In the genomic region with DNA sequence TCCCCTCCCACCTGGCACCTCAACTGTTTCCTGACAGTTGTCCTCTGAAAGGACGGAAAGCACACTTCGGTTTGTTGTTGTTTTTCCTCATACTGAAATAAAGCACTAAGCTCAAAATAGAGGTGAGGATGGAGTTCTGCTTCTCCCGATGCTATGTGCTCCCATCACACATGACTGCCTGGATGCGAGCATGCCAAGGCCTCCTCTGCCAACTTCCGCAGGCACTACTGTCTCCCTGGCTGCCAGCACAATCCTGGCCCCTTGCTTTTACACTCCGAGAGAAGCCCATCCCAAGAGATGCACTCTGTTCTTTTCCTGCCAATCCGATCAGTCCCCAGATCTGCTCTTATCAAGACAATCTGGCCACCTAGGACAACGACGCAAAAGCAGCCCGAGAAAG, we compare ENCODE assay signal across 15 mouse cellular contexts. TPM values are rescaled to one million over a fixed set of nuclear protein-coding genes. Genes with fewer than 3 reads are reported as not detected.
DNase-seq lines count a peak whose midpoint lies in the region; ATAC-seq lines count a peak whose summit lies in the region.
"Had no signal": no experiment of that assay in that cellular context is flagged by ENCODE, and none has a peak within 500 bp of the region (broad histone marks: within the 10 kb centered on the region; RNA-seq: fewer than 3 reads in every experiment).

No protein-coding gene starts in this region.

- peaks cover 8% of the 10 kb centered on the region; the same call in 1 of the 2 replicates for H3K36me3 ChIP-seq in forebrain, embryonic 16.5 days (ENCODE audit: control insufficient read depth, insufficient read depth)
- H3K36me3 ChIP-seq in forebrain, embryonic 10.5 days (replicated peaks): peaks cover 66% of the 10 kb centered on the region

- DNase-seq in forebrain, embryonic 10.5 days (ENCODE audit: extremely low spot score, low spot score): no peak
- peak; percentile 39 to 73 for DNase-seq in layer of hippocampus, postnatal 14 days (ENCODE audit: low spot score in 2 of 2)
- DNase-seq in layer of hippocampus, adult 9-10 months (ENCODE audit: low spot score): no peak
- peak; percentile 45 for DNase-seq in gastrocnemius, postnatal 25 days
- no peak for DNase-seq in urinary bladder, postnatal 25 days (ENCODE audit: low spot score)

- H3K4me2 ChIP-seq in forebrain, embryonic 16.5 days (ENCODE audit: low read length): no peak overlapping the region
- H3K4me2 ChIP-seq: embryonic facial prominence, embryonic 15.5 days; heart, embryonic 15.5 days had no signal

- no peak overlapping the region for H3K9ac ChIP-seq in forebrain, embryonic 16.5 days (replicated peaks; ENCODE audit: low read depth, low read length)
- H3K9ac ChIP-seq: embryonic facial prominence, embryonic 15.5 days; heart, embryonic 15.5 days; liver, embryonic 14.5 days had no signal

- WGBS in forebrain, embryonic 16.5 days: 50% methylated on average over 10 of the region's 10 CpGs
- WGBS in forebrain, embryonic 10.5 days: 82% methylated on average over 10 of the region's 10 CpGs

- H3K27me3 ChIP-seq in forebrain, embryonic 16.5 days (replicated peaks; ENCODE audit: control insufficient read depth, insufficient read depth, low read length): no peaks in the 10 kb centered on the region
- no peaks in the 10 kb centered on the region for H3K27me3 ChIP-seq in forebrain, embryonic 10.5 days (ENCODE audit: poor library complexity, severe bottlenecking)
- H3K27me3 ChIP-seq: embryonic facial prominence, embryonic 15.5 days; heart, embryonic 15.5 days had no signal

- peak overlapping the region; percentile 21; the same call in 1 of the 2 replicates for H3K27ac ChIP-seq in forebrain, embryonic 16.5 days (ENCODE audit: low read length)
- no peak overlapping the region for H3K27ac ChIP-seq in forebrain, embryonic 10.5 days
- H3K27ac ChIP-seq in brown adipose tissue, adult 24 weeks (replicated peaks; ENCODE audit: low read depth, low read length): peak overlapping the region; percentile 10; the same call in 1 of the 2 replicates
- H3K27ac ChIP-seq: heart, embryonic 15.5 days; liver, embryonic 14.5 days had no signal

- H3K4me3 ChIP-seq in forebrain, embryonic 16.5 days (replicated peaks; ENCODE audit: low read length): no peak overlapping the region
- no peak overlapping the region for H3K4me3 ChIP-seq in forebrain, embryonic 10.5 days
- H3K4me3 ChIP-seq in brown adipose tissue, adult 24 weeks (ENCODE audit: insufficient read depth, low read depth, low read length): no peak overlapping the region
- H3K4me3 ChIP-seq: embryonic facial prominence, embryonic 15.5 days; heart, embryonic 15.5 days had no signal

- ATAC-seq in forebrain, embryonic 16.5 days: peak; percentile 84
- no peak for ATAC-seq in erythroblast, adult 5-6 weeks (replicated peaks; ENCODE audit: low FRiP score, poor library complexity, severe bottlenecking)

- peaks cover 12% of the 10 kb centered on the region for H3K4me1 ChIP-seq in forebrain, embryonic 16.5 days (replicated peaks; ENCODE audit: control insufficient read depth, insufficient read depth, low read length)
- H3K4me1 ChIP-seq in forebrain, embryonic 10.5 days: peaks cover 34% of the 10 kb centered on the region
- peaks cover 24% of the 10 kb centered on the region for H3K4me1 ChIP-seq in brown adipose tissue, adult 24 weeks (ENCODE audit: control insufficient read depth, insufficient read depth, insufficient read length, low read length)
- H3K4me1 ChIP-seq: embryonic facial prominence, embryonic 15.5 days; heart, embryonic 15.5 days had no signal

- no peaks in the 10 kb centered on the region for H3K9me3 ChIP-seq in forebrain, embryonic 16.5 days (ENCODE audit: control insufficient read depth, low read length)
- H3K9me3 ChIP-seq in forebrain, embryonic 10.5 days: no peaks in the 10 kb centered on the region
- H3K9me3 ChIP-seq: embryonic facial prominence, embryonic 15.5 days; heart, embryonic 15.5 days had no signal

RNA-seq across cellular contexts. Expression of a gene that starts 8.8 kb away (rescaled TPM):
- polyA plus RNA-seq in forebrain, embryonic 16.5 days (2015; fragmentation: Nextera tagmentation; extraction: Ambion mirVana): 35.3 and 39.8 TPM in 2 replicates
- polyA plus RNA-seq in forebrain, embryonic 10.5 days (2016; fragmentation: Nextera tagmentation; extraction: Ambion mirVana): 75.4 and 77.6 TPM in 2 replicates
- 10 to 100 TPM; 31.1 to 32.2 TPM for total RNA-seq in layer of hippocampus, postnatal 14 days (2021)
- polyA plus RNA-seq in brown adipose tissue, adult 24 weeks (2012; ENCODE audit: insufficient read depth, insufficient read length, missing spikeins): 9.4 and 11.0 TPM in 2 replicates
- total RNA-seq in gastrocnemius, postnatal 25 days (2021): 10 to 100 TPM; 10.2 to 12.9 TPM
- 0.63 and 2.3 TPM in 2 replicates for total RNA-seq in erythroblast, adult 5-6 weeks (2015; ENCODE audit: low replicate concordance)
- 0.60 and 3.5 TPM in 2 replicates for total RNA-seq in erythroblast, adult 5-6 weeks (2017; ENCODE audit: low replicate concordance)

RNA-seq across cellular contexts. Expression of a gene that starts 14.4 kb away (rescaled TPM):
- 19.3 and 21.1 TPM in 2 replicates for polyA plus RNA-seq in forebrain, embryonic 16.5 days (2015; fragmentation: Nextera tagmentation; extraction: Ambion mirVana)
- polyA plus RNA-seq in forebrain, embryonic 10.5 days (2016; fragmentation: Nextera tagmentation; extraction: Ambion mirVana): 64.2 and 67.3 TPM in 2 replicates
- total RNA-seq in layer of hippocampus, postnatal 14 days (2021): 10 to 100 TPM; 78.9 to 87.5 TPM
- 49.5 and 76.9 TPM in 2 replicates for polyA plus RNA-seq in brown adipose tissue, adult 24 weeks (2012; ENCODE audit: insufficient read depth, insufficient read length, missing spikeins)
- total RNA-seq in gastrocnemius, postnatal 25 days (2021): 100 to 1,000 TPM; 156 to 196 TPM
- 43.5 and 51.9 TPM in 2 replicates for total RNA-seq in erythroblast, adult 5-6 weeks (2015; ENCODE audit: low replicate concordance)
- 34.8 and 42.3 TPM in 2 replicates for total RNA-seq in erythroblast, adult 5-6 weeks (2017; ENCODE audit: low replicate concordance)

RNA-seq across cellular contexts. Expression of a gene that starts 24.4 kb away (rescaled TPM):
- 18.0 and 19.8 TPM in 2 replicates for polyA plus RNA-seq in forebrain, embryonic 16.5 days (2015; fragmentation: Nextera tagmentation; extraction: Ambion mirVana)
- polyA plus RNA-seq in forebrain, embryonic 10.5 days (2016; fragmentation: Nextera tagmentation; extraction: Ambion mirVana): 59.9 and 66.9 TPM in 2 replicates
- 1 to 10 TPM; 8.5 to 9.9 TPM for total RNA-seq in layer of hippocampus, postnatal 14 days (2021)
- 345 and 375 TPM in 2 replicates for polyA plus RNA-seq in brown adipose tissue, adult 24 weeks (2012; ENCODE audit: insufficient read depth, insufficient read length, missing spikeins)
- total RNA-seq in gastrocnemius, postnatal 25 days (2021): 10 to 100 TPM; 65.8 TPM
- total RNA-seq in erythroblast, adult 5-6 weeks (2015; ENCODE audit: low replicate concordance): 2.3 and 8.8 TPM in 2 replicates
- 2.3 and 5.7 TPM in 2 replicates for total RNA-seq in erythroblast, adult 5-6 weeks (2017; ENCODE audit: low replicate concordance)

RNA-seq across cellular contexts. Expression of a gene that starts 45.5 kb away (rescaled TPM):
- 34.9 and 38.1 TPM in 2 replicates for polyA plus RNA-seq in forebrain, embryonic 16.5 days (2015; fragmentation: Nextera tagmentation; extraction: Ambion mirVana)
- polyA plus RNA-seq in forebrain, embryonic 10.5 days (2016; fragmentation: Nextera tagmentation; extraction: Ambion mirVana): 18.3 and 22.9 TPM in 2 replicates
- total RNA-seq in layer of hippocampus, postnatal 14 days (2021): not detected
- polyA plus RNA-seq in brown adipose tissue, adult 24 weeks (2012; ENCODE audit: insufficient read depth, insufficient read length, missing spikeins): not detected in 2 replicates
- not detected for total RNA-seq in gastrocnemius, postnatal 25 days (2021)
- total RNA-seq in erythroblast, adult 5-6 weeks (2015; ENCODE audit: low replicate concordance): not detected in 2 replicates
- total RNA-seq in erythroblast, adult 5-6 weeks (2017; ENCODE audit: low replicate concordance): 1.1 TPM in 1 of 2 replicates, not detected in the other
- total RNA-seq: adrenal gland, adult 18-20 months; gastrocnemius, adult 8-10 months; left cerebral cortex, adult 18-20 months; monocyte, adult 5-6 weeks had no signal

RNA-seq across cellular contexts. Expression of a gene that starts 50.6 kb away (rescaled TPM):
- polyA plus RNA-seq in forebrain, embryonic 16.5 days (2015; fragmentation: Nextera tagmentation; extraction: Ambion mirVana): 8.3 and 9.2 TPM in 2 replicates
- 0.31 and 0.43 TPM in 2 replicates for polyA plus RNA-seq in forebrain, embryonic 10.5 days (2016; fragmentation: Nextera tagmentation; extraction: Ambion mirVana)
- 100 to 1,000 TPM; 107 to 115 TPM for total RNA-seq in layer of hippocampus, postnatal 14 days (2021)
- polyA plus RNA-seq in brown adipose tissue, adult 24 weeks (2012; ENCODE audit: insufficient read depth, insufficient read length, missing spikeins): 1.0 and 1.3 TPM in 2 replicates
- 1 to 10 TPM; 1.6 TPM for total RNA-seq in gastrocnemius, postnatal 25 days (2021)
- total RNA-seq in erythroblast, adult 5-6 weeks (2015; ENCODE audit: low replicate concordance): 0.19 TPM in 1 of 2 replicates, not detected in the other
- total RNA-seq in erythroblast, adult 5-6 weeks (2017; ENCODE audit: low replicate concordance): not detected in 2 replicates
- total RNA-seq: monocyte, adult 5-6 weeks had no signal

Comparison
In these comparisons a context has a peak if more than half of its experiments do, and no peak if none do; other contexts are left out.
1. DNase-seq: peak in layer of hippocampus, postnatal 14 days (2 of 2) and gastrocnemius, postnatal 25 days (single experiment); none in forebrain, embryonic 10.5 days (single experiment), layer of hippocampus, adult 9-10 months (single experiment) and urinary bladder, postnatal 25 days (single experiment).
2. RNA of a gene that starts 24.4 kb away (total RNA-seq): 65.8 TPM in gastrocnemius, postnatal 25 days; 8.5 to 9.9 TPM in layer of hippocampus, postnatal 14 days and 2.3 to 8.8 TPM in erythroblast, adult 5-6 weeks; every median in the first group is over 4 times any median in the second.